Mouse (Mus musculus) Muller cell, postnatal 12 days (primary cell): Measurements from ENCODE around the gene Ptn.

Source experiments
- DNase-seq: peaks from one replicate; pipeline ENCODE4 v3.0.0-alpha.2; 2015; ENCODE audit errors: inconsistent ontology term

The Ptn gene

GRCm38 (mm10) chr6:36816666-36817065 lies 6.6 kb upstream of the Ptn start:
- DNase-seq: peak; percentile 22

GRCm38 (mm10) chr6:36815992-36816391 lies 6.0 kb upstream of the Ptn start:
- no peak for DNase-seq

GRCm38 (mm10) chr6:36812666-36813515 lies 2.9 kb upstream of the Ptn start:
- DNase-seq: peak; percentile 58

GRCm38 (mm10) chr6:36810448-36810847 lies 428 bp upstream of the Ptn start:
- no peak for DNase-seq

- DNase-seq: peak; percentile 44
Observed at GRCm38 (mm10) chr6:36809311-36809726, 701 bp downstream of the Ptn start.

- no peak for DNase-seq
Observed at GRCm38 (mm10) chr6:36808306-36809058, 1.5 kb downstream of the Ptn start.

- DNase-seq: no peak
Observed at GRCm38 (mm10) chr6:36806906-36807305, 3.1 kb downstream of the Ptn start.

- no peak for DNase-seq
Observed at GRCm38 (mm10) chr6:36800309-36800946, 9.6 kb downstream of the Ptn start.

- no peak for DNase-seq
Observed at GRCm38 (mm10) chr6:36797066-36797655, 12.9 kb downstream of the Ptn start.

GRCm38 (mm10) chr6:36794535-36794934 lies 15.5 kb downstream of the Ptn start:
- no peak for DNase-seq

GRCm38 (mm10) chr6:36793775-36794174 lies 16.2 kb downstream of the Ptn start:
- DNase-seq: no peak

GRCm38 (mm10) chr6:36789261-36789660 lies 20.8 kb downstream of the Ptn start:
- DNase-seq: no peak

GRCm38 (mm10) chr6:36788576-36789191 lies 21.3 kb downstream of the Ptn start:
- DNase-seq: peak; percentile 68

- peak; percentile 52 for DNase-seq
Observed at GRCm38 (mm10) chr6:36784682-36785208, 25.3 kb downstream of the Ptn start.

- no peak for DNase-seq
Observed at GRCm38 (mm10) chr6:36782481-36782880, 27.5 kb downstream of the Ptn start.

GRCm38 (mm10) chr6:36777567-36778337 lies 32.3 kb downstream of the Ptn start:
- no peak for DNase-seq

- DNase-seq: no peak
Observed at GRCm38 (mm10) chr6:36777039-36777438, 33.0 kb downstream of the Ptn start.

GRCm38 (mm10) chr6:36775647-36776360 lies 34.2 kb downstream of the Ptn start:
- no peak for DNase-seq

- DNase-seq: no peak
Observed at GRCm38 (mm10) chr6:36772541-36772940, 37.5 kb downstream of the Ptn start.

- no peak for DNase-seq
Observed at GRCm38 (mm10) chr6:36769012-36769411, 41.0 kb downstream of the Ptn start.
